Mouse (Mus musculus): Measurements from ENCODE around the gene Prss22. TPM values are rescaled to one million over a fixed set of nuclear protein-coding genes. Genes with fewer than 3 reads are reported as not detected.
A peak's percentile ranks its signal among the peaks of the same experiment; 100 is the strongest.

The Prss22 gene
- polyA plus RNA-seq, 1 experiment from 2014 or later = 3.1 TPM

GRCm38 (mm10) chr17:24029477-24029876, 31.6 kb upstream of the Prss22 start:
- Histone ChIP-seq H3K4me3 (ENCODE audit: low read depth, low read length) (no peak overlapping the region), H3K9me3 (ENCODE audit: control insufficient read depth, low read depth, low read length) (no peaks in the 10 kb centered on the region), H3K4me1 (ENCODE audit: control insufficient read depth, insufficient read depth, low read length) (no peaks in the 10 kb centered on the region), H3K27ac (ENCODE audit: low read length) (no peak overlapping the region), H3K36me3 (ENCODE audit: control insufficient read depth, insufficient read depth, low read length) (no peaks in the 10 kb centered on the region), H3K9ac (replicated peaks; ENCODE audit: low read depth, low read length) (no peak overlapping the region), H3K4me2 (replicated peaks; ENCODE audit: low read depth, low read length) (no peak overlapping the region), H3K27me3 (ENCODE audit: control insufficient read depth, insufficient read depth, low read length) (no peaks in the 10 kb centered on the region)
- 72% methylated on average over 7 of the region's 7 CpGs for WGBS
- ATAC-seq (ENCODE audit: insufficient number of reproducible peaks, insufficient read depth, low FRiP score, low read depth) = no peak

GRCm38 (mm10) chr17:24021375-24022199, 23.7 kb upstream of the Prss22 start:
- Histone ChIP-seq H3K27ac (ENCODE audit: low read length) (peak overlapping the region; percentile 96), H3K9ac (replicated peaks; ENCODE audit: low read depth, low read length) (no peak overlapping the region), H3K27me3 (ENCODE audit: control insufficient read depth, insufficient read depth, low read length) (no peaks in the 10 kb centered on the region), H3K4me2 (replicated peaks; ENCODE audit: low read depth, low read length) (peak overlapping the region; percentile 4; the same call in 1 of the 2 replicates), H3K4me1 (ENCODE audit: control insufficient read depth, insufficient read depth, low read length) (peaks cover 14% of the 10 kb centered on the region), H3K36me3 (ENCODE audit: control insufficient read depth, insufficient read depth, low read length) (no peaks in the 10 kb centered on the region), H3K9me3 (ENCODE audit: control insufficient read depth, low read depth, low read length) (no peaks in the 10 kb centered on the region), H3K4me3 (ENCODE audit: low read depth, low read length) (no peak overlapping the region)
- ATAC-seq (ENCODE audit: insufficient number of reproducible peaks, insufficient read depth, low FRiP score, low read depth) = peak; percentile 81; the same call in 1 of the 2 replicates
- WGBS = 42% methylated on average over 5 of the region's 5 CpGs

- no peaks in the 10 kb centered on the region for H3K27me3 ChIP-seq (ENCODE audit: control insufficient read depth, insufficient read depth, low read length)
- no peaks in the 10 kb centered on the region for H3K9me3 ChIP-seq (ENCODE audit: control insufficient read depth, low read depth, low read length)
- H3K9ac ChIP-seq (replicated peaks; ENCODE audit: low read depth, low read length) = no peak overlapping the region
- H3K4me1 ChIP-seq (ENCODE audit: control insufficient read depth, insufficient read depth, low read length) = peaks cover 14% of the 10 kb centered on the region
- H3K4me2 ChIP-seq (replicated peaks; ENCODE audit: low read depth, low read length) = no peak overlapping the region
- WGBS = 28% methylated on average over 6 of the region's 6 CpGs
- H3K36me3 ChIP-seq (ENCODE audit: control insufficient read depth, insufficient read depth, low read length) = no peaks in the 10 kb centered on the region
- H3K27ac ChIP-seq (ENCODE audit: low read length) = peak overlapping the region; percentile 96
- H3K4me3 ChIP-seq (ENCODE audit: low read depth, low read length) = no peak overlapping the region
- peak; percentile 87; the same call in 1 of the 2 replicates for ATAC-seq (ENCODE audit: insufficient number of reproducible peaks, insufficient read depth, low FRiP score, low read depth)
These were observed 22.8 kb upstream of the Prss22 start for GRCm38 (mm10) chr17:24020696-24021095.

GRCm38 (mm10) chr17:24015727-24016126, 17.8 kb upstream of the Prss22 start:
- WGBS = 42% methylated on average over 14 of the region's 14 CpGs
- Histone ChIP-seq H3K4me2 (replicated peaks; ENCODE audit: low read depth, low read length) (no peak overlapping the region), H3K4me1 (ENCODE audit: control insufficient read depth, insufficient read depth, low read length) (no peaks in the 10 kb centered on the region), H3K36me3 (ENCODE audit: control insufficient read depth, insufficient read depth, low read length) (no peaks in the 10 kb centered on the region), H3K27ac (ENCODE audit: low read length) (no peak overlapping the region), H3K4me3 (ENCODE audit: low read depth, low read length) (no peak overlapping the region), H3K9me3 (ENCODE audit: control insufficient read depth, low read depth, low read length) (no peaks in the 10 kb centered on the region), H3K27me3 (ENCODE audit: control insufficient read depth, insufficient read depth, low read length) (no peaks in the 10 kb centered on the region), H3K9ac (replicated peaks; ENCODE audit: low read depth, low read length) (no peak overlapping the region)
- ATAC-seq (ENCODE audit: insufficient number of reproducible peaks, insufficient read depth, low FRiP score, low read depth) = no peak

GRCm38 (mm10) chr17:24014433-24014965, 16.6 kb upstream of the Prss22 start:
- no peaks in the 10 kb centered on the region for H3K36me3 ChIP-seq (ENCODE audit: control insufficient read depth, insufficient read depth, low read length)
- no peaks in the 10 kb centered on the region for H3K9me3 ChIP-seq (ENCODE audit: control insufficient read depth, low read depth, low read length)
- H3K4me3 ChIP-seq (ENCODE audit: low read depth, low read length) = no peak overlapping the region
- H3K27me3 ChIP-seq (ENCODE audit: control insufficient read depth, insufficient read depth, low read length) = no peaks in the 10 kb centered on the region
- H3K4me1 ChIP-seq (ENCODE audit: control insufficient read depth, insufficient read depth, low read length) = no peaks in the 10 kb centered on the region
- no peak overlapping the region for H3K9ac ChIP-seq (replicated peaks; ENCODE audit: low read depth, low read length)
- no peak for ATAC-seq (ENCODE audit: insufficient number of reproducible peaks, insufficient read depth, low FRiP score, low read depth)
- no peak overlapping the region for H3K4me2 ChIP-seq (replicated peaks; ENCODE audit: low read depth, low read length)
- H3K27ac ChIP-seq (ENCODE audit: low read length) = no peak overlapping the region
- WGBS = 74% methylated on average over 5 of the region's 5 CpGs

- no peak overlapping the region for H3K27ac ChIP-seq (ENCODE audit: low read length)
- 80% methylated on average over 2 of the region's 2 CpGs for WGBS
- H3K4me3 ChIP-seq (ENCODE audit: low read depth, low read length) = no peak overlapping the region
- H3K27me3 ChIP-seq (ENCODE audit: control insufficient read depth, insufficient read depth, low read length) = no peaks in the 10 kb centered on the region
- no peak overlapping the region for H3K4me2 ChIP-seq (replicated peaks; ENCODE audit: low read depth, low read length)
- H3K36me3 ChIP-seq (ENCODE audit: control insufficient read depth, insufficient read depth, low read length) = no peaks in the 10 kb centered on the region
- H3K4me1 ChIP-seq (ENCODE audit: control insufficient read depth, insufficient read depth, low read length) = no peaks in the 10 kb centered on the region
- H3K9ac ChIP-seq (replicated peaks; ENCODE audit: low read depth, low read length) = no peak overlapping the region
- no peaks in the 10 kb centered on the region for H3K9me3 ChIP-seq (ENCODE audit: control insufficient read depth, low read depth, low read length)
- no peak for ATAC-seq (ENCODE audit: insufficient number of reproducible peaks, insufficient read depth, low FRiP score, low read depth)
These were observed 15.0 kb upstream of the Prss22 start for GRCm38 (mm10) chr17:24012921-24013320.

- Histone ChIP-seq H3K36me3 (ENCODE audit: control insufficient read depth, insufficient read depth, low read length) (no peaks in the 10 kb centered on the region), H3K27ac (ENCODE audit: low read length) (no peak overlapping the region), H3K4me1 (ENCODE audit: control insufficient read depth, insufficient read depth, low read length) (no peaks in the 10 kb centered on the region), H3K4me3 (ENCODE audit: low read depth, low read length) (no peak overlapping the region), H3K27me3 (ENCODE audit: control insufficient read depth, insufficient read depth, low read length) (no peaks in the 10 kb centered on the region), H3K9ac (replicated peaks; ENCODE audit: low read depth, low read length) (no peak overlapping the region), H3K4me2 (replicated peaks; ENCODE audit: low read depth, low read length) (no peak overlapping the region), H3K9me3 (ENCODE audit: control insufficient read depth, low read depth, low read length) (no peaks in the 10 kb centered on the region)
- 64% methylated on average over 5 of the region's 5 CpGs for WGBS
- no peak for ATAC-seq (ENCODE audit: insufficient number of reproducible peaks, insufficient read depth, low FRiP score, low read depth)
These were observed 11.7 kb upstream of the Prss22 start for GRCm38 (mm10) chr17:24009617-24010016.

- 88% methylated on average over 4 of the region's 4 CpGs for WGBS
- H3K9me3 ChIP-seq (ENCODE audit: control insufficient read depth, low read depth, low read length) = no peaks in the 10 kb centered on the region
- H3K4me2 ChIP-seq (replicated peaks; ENCODE audit: low read depth, low read length) = no peak overlapping the region
- H3K27me3 ChIP-seq (ENCODE audit: control insufficient read depth, insufficient read depth, low read length) = no peaks in the 10 kb centered on the region
- H3K4me3 ChIP-seq (ENCODE audit: low read depth, low read length) = no peak overlapping the region
- ATAC-seq (ENCODE audit: insufficient number of reproducible peaks, insufficient read depth, low FRiP score, low read depth) = no peak
- no peak overlapping the region for H3K27ac ChIP-seq (ENCODE audit: low read length)
- no peaks in the 10 kb centered on the region for H3K4me1 ChIP-seq (ENCODE audit: control insufficient read depth, insufficient read depth, low read length)
- no peaks in the 10 kb centered on the region for H3K36me3 ChIP-seq (ENCODE audit: control insufficient read depth, insufficient read depth, low read length)
- no peak overlapping the region for H3K9ac ChIP-seq (replicated peaks; ENCODE audit: low read depth, low read length)
These were observed 10.2 kb upstream of the Prss22 start for GRCm38 (mm10) chr17:24008105-24008504.
